Mouse (Mus musculus) hindbrain, embryonic 15.5 days (tissue): ENCODE measurements around the gene Nod1. TPM values are rescaled to one million over a fixed set of nuclear protein-coding genes. Genes with fewer than 3 reads are reported as not detected.

Source experiments
- ATAC-seq: fragments of 200-750 bp; cut with Nextera tagmentation; 2 replicates; pipeline ENCODE4 v1.8.0; 2017; ENCODE audit warnings: low read depth, moderate number of reproducible peaks, moderate TSS enrichment; ENCODE audit not compliant: low FRiP score
- H3K27ac ChIP-seq: fragments of 300-500 bp; sonication (generic); replicated peaks from 2 replicates; pipeline ENCODE4 v1.5.1; 2015; ENCODE audit warnings: mild to moderate bottlenecking, inconsistent platforms
- H3K27me3 ChIP-seq: fragments of 300-500 bp; sonication (generic); 2 replicates; pipeline ENCODE4 v1.6.1; 2015; ENCODE audit warnings: control low read depth, inconsistent platforms
- H3K36me3 ChIP-seq: fragments of 300-500 bp; sonication (generic); 2 replicates; pipeline ENCODE4 v1.6.1; 2015; ENCODE audit warnings: control low read depth, inconsistent platforms
- H3K4me1 ChIP-seq: fragments of 300-500 bp; sonication (generic); replicated peaks from 2 replicates; pipeline ENCODE4 v1.6.1; 2015; ENCODE audit warnings: control low read depth, inconsistent platforms
- H3K4me2 ChIP-seq: fragments of 300-500 bp; sonication (generic); 2 replicates; pipeline ENCODE4 v1.6.1; 2015; ENCODE audit warnings: moderate library complexity, mild to moderate bottlenecking, inconsistent platforms
- H3K4me3 ChIP-seq: fragments of 300-500 bp; sonication (generic); 2 replicates; pipeline ENCODE4 v1.5.1; 2015; ENCODE audit warnings: mild to moderate bottlenecking, inconsistent platforms
- H3K9ac ChIP-seq: fragments of 300-500 bp; sonication (generic); 2 replicates; pipeline ENCODE4 v1.6.1; 2015; ENCODE audit warnings: inconsistent platforms
- H3K9me3 ChIP-seq: fragments of 300-500 bp; sonication (generic); 2 replicates; pipeline ENCODE4 v1.6.1; 2016; ENCODE audit warnings: control low read depth, inconsistent platforms
- WGBS: fragments of 180-500 bp; shearing (Covaris S2); methylation state at CpG from one replicate; pipeline ENCODE4 v1.1.7; 2015; 5-methylcytosine and 5-hydroxymethylcytosine counted together
- polyA plus RNA-seq: library from polyadenylated mRNA; unstranded; fragments of >200 nt; fragmentation: Nextera tagmentation; extraction: Ambion mirVana; gene quantifications from 2 replicates; pipeline ENCODE4 v1.2.1, GENCODE M21; 2015

Gene Nod1
- polyA plus RNA-seq, 1 experiment from 2014 or later, result 3.9 TPM

DNA sequence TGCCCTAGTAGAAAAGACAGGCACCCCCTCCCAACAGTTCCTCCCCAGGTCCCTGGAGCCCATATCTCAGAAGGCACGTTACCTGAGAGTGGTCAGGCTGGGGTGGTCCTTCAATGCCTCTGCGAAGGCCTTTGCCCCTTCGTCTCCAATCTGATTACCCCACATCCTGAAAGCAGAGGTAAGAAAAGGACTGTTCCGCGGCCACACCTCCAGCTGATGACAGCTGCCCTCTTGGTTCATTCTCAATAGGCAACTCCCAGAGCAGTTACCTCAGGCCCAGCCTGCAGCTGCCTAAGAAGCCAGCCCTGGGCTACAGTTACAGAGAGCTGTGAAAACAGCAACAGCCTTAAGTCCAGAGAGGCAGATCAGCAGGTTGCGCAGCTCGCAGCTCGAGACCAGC lies 38.1 kb downstream of the Nod1 start:
- no peak overlapping the region for H3K27ac ChIP-seq
- no peak for ATAC-seq
- no peak overlapping the region for H3K9ac ChIP-seq
- no peaks in the 10 kb centered on the region for H3K27me3 ChIP-seq
- no peak overlapping the region for H3K4me3 ChIP-seq
- no peaks in the 10 kb centered on the region for H3K9me3 ChIP-seq
- H3K36me3 ChIP-seq, result no peaks in the 10 kb centered on the region
- no peaks in the 10 kb centered on the region for H3K4me1 ChIP-seq
- no peak overlapping the region for H3K4me2 ChIP-seq
- WGBS, result 94% methylated on average over 8 of the region's 8 CpGs

DNA sequence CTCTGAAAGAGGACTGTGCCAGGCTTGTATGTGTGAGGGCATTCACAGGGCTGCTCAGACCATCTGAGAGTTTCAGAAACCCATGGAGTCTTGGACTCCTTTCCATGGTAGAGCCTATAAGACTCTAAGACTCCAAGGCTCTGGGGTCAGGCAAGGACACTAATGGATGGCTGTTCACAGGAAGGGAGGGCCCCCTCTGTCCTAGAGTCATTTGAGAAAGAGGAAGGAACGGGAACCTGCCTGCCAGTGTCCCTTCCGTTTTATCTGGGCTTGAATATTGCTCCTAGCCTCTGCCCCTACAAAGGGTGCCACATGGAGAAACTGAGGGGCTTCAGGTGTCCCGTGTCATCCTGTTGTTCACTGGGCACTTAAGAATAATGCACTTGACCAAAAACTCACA lies 38.5 kb downstream of the Nod1 start:
- Histone ChIP-seq H3K4me3 (no peak overlapping the region), H3K27me3 (no peaks in the 10 kb centered on the region), H3K27ac (no peak overlapping the region), H3K36me3 (no peaks in the 10 kb centered on the region), H3K9ac (no peak overlapping the region), H3K4me2 (no peak overlapping the region), H3K9me3 (no peaks in the 10 kb centered on the region), H3K4me1 (no peaks in the 10 kb centered on the region)
- ATAC-seq, result no peak
- WGBS, result 83% methylated on average over 3 of the region's 3 CpGs

DNA sequence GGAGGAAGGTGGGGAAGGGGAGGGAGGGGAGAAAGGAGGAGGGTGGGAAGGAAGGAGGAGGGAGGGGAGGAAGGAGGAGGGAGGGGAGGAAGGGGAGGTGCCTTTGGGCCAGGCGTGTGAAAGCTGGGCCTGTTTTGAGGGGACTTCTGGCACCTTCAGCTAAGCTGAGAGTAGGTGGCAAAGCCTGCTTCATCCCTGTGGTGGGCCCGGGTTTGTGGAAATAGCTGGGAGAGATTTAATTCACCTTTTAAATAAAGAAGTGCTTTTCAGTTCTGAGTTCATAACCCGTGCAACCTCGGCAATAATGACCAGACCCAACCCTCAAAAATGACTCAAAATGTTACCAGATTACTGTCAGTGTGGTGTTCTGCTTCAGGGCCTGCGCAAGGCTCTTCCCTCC lies 39.2 kb downstream of the Nod1 start:
- Histone ChIP-seq H3K9ac (no peak overlapping the region), H3K27ac (no peak overlapping the region), H3K4me1 (no peaks in the 10 kb centered on the region), H3K27me3 (no peaks in the 10 kb centered on the region), H3K9me3 (no peaks in the 10 kb centered on the region), H3K4me2 (no peak overlapping the region), H3K4me3 (no peak overlapping the region), H3K36me3 (no peaks in the 10 kb centered on the region)
- WGBS, result 86% methylated on average over 5 of the region's 5 CpGs
- ATAC-seq, result no peak

- no peak overlapping the region for H3K9ac ChIP-seq
- no peaks in the 10 kb centered on the region for H3K27me3 ChIP-seq
- no peaks in the 10 kb centered on the region for H3K36me3 ChIP-seq
- no peaks in the 10 kb centered on the region for H3K9me3 ChIP-seq
- no peak overlapping the region for H3K4me2 ChIP-seq
- no peak overlapping the region for H3K4me3 ChIP-seq
- H3K4me1 ChIP-seq, result no peaks in the 10 kb centered on the region
- 94% methylated on average over 12 of the region's 12 CpGs for WGBS
- no peak for ATAC-seq
- no peak overlapping the region for H3K27ac ChIP-seq
Measured at GRCm38 (mm10) chr6:54932526-54932925, 39.9 kb downstream of the Nod1 start.

DNA sequence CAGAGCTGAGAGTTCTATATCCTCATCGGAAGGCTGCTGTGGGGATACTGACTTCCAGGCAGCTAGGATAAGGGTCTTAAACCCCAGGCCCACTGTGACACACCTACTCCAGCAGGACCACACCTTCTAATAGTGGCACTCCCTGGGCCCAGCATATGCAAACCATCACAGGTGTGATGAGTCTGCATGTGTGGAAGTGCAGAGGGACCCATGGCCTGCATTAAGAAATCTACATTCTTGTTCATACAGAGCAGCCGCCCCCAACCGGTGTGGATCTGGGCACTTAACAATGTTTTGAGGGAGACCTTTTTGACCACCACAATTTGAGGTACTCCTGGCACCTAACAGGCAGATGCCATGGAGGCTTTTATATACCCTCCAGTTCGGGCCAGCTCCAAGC lies 40.8 kb downstream of the Nod1 start:
- Histone ChIP-seq H3K9ac (no peak overlapping the region), H3K4me2 (no peak overlapping the region), H3K27ac (no peak overlapping the region), H3K9me3 (no peaks in the 10 kb centered on the region), H3K27me3 (no peaks in the 10 kb centered on the region), H3K4me1 (no peaks in the 10 kb centered on the region), H3K36me3 (no peaks in the 10 kb centered on the region), H3K4me3 (no peak overlapping the region)
- 94% methylated on average over 4 of the region's 4 CpGs for WGBS
- no peak for ATAC-seq

- H3K4me1 ChIP-seq, result no peaks in the 10 kb centered on the region
Measured at GRCm38 (mm10) chr6:54927946-54928345, 44.5 kb downstream of the Nod1 start.

GRCm38 (mm10) chr6:54926899-54927298 lies 45.5 kb downstream of the Nod1 start:
- 75% methylated on average over 2 of the region's 2 CpGs for WGBS
- H3K27me3 ChIP-seq, result no peaks in the 10 kb centered on the region
- H3K9ac ChIP-seq, result no peak overlapping the region
- ATAC-seq, result no peak
- H3K36me3 ChIP-seq, result no peaks in the 10 kb centered on the region
- H3K4me3 ChIP-seq, result no peak overlapping the region
- no peak overlapping the region for H3K4me2 ChIP-seq
- no peak overlapping the region for H3K27ac ChIP-seq
- H3K9me3 ChIP-seq, result no peaks in the 10 kb centered on the region
- no peaks in the 10 kb centered on the region for H3K4me1 ChIP-seq

More at GRCm38 (mm10) chr6:54927946-54928345, 44.5 kb downstream of the Nod1 start:
- Histone ChIP-seq H3K27me3 (no peaks in the 10 kb centered on the region), H3K9ac (no peak overlapping the region), H3K27ac (no peak overlapping the region), H3K9me3 (no peaks in the 10 kb centered on the region), H3K36me3 (no peaks in the 10 kb centered on the region), H3K4me3 (no peak overlapping the region), H3K4me2 (no peak overlapping the region)
- 89% methylated on average over 6 of the region's 6 CpGs for whole genome bisulfite sequencing
- no peak for ATAC-seq

DNA sequence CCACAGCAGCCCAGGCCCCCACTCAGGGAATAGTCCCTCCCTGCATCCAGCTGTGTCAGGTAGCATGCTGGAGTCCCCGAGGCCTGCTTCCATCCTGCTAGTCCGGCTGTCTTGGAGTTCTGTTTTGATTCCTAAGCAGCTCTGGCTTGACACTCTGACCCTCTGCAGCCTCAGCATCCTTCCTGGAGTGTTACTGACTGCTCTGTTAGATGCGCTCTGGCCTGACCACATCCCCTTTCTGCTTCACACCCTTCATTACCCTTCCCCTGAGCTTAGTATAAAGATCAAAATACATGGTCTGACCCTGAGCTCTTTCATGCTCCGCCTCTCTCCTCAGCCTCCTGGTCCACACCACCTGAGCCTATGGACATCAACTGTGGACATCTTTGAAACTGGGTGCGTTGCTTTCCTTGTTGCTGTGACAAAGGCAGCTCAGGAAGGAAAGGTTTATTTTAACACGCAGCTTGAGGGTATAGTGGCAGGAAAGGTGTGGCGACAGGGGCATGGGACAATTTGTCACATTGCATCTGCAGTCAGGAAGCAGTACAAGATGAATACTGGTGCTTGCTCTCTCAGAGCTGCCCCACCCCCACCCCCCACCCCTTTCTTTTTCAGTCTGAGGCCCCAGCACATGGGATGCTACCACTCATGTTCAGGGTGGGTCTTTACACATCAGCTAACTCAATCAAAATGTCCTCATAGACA lies 46.5 kb downstream of the Nod1 start:
- no peak overlapping the region for H3K4me2 ChIP-seq
- no peaks in the 10 kb centered on the region for H3K4me1 ChIP-seq
- no peaks in the 10 kb centered on the region for H3K36me3 ChIP-seq
- H3K9ac ChIP-seq, result no peak overlapping the region
- no peak for ATAC-seq
- H3K9me3 ChIP-seq, result no peaks in the 10 kb centered on the region
- no peak overlapping the region for H3K27ac ChIP-seq
- H3K27me3 ChIP-seq, result no peaks in the 10 kb centered on the region
- 76% methylated on average over 7 of the region's 7 CpGs for WGBS
- H3K4me3 ChIP-seq, result no peak overlapping the region

- Histone ChIP-seq H3K27me3 (no peaks in the 10 kb centered on the region), H3K9ac (no peak overlapping the region), H3K36me3 (no peaks in the 10 kb centered on the region), H3K27ac (no peak overlapping the region), H3K9me3 (no peaks in the 10 kb centered on the region), H3K4me1 (no peaks in the 10 kb centered on the region), H3K4me3 (no peak overlapping the region), H3K4me2 (no peak overlapping the region)
- 92% methylated on average over 16 of the region's 16 CpGs for WGBS
- no peak for ATAC-seq
Measured at GRCm38 (mm10) chr6:54924538-54924937, 47.9 kb downstream of the Nod1 start.

DNA sequence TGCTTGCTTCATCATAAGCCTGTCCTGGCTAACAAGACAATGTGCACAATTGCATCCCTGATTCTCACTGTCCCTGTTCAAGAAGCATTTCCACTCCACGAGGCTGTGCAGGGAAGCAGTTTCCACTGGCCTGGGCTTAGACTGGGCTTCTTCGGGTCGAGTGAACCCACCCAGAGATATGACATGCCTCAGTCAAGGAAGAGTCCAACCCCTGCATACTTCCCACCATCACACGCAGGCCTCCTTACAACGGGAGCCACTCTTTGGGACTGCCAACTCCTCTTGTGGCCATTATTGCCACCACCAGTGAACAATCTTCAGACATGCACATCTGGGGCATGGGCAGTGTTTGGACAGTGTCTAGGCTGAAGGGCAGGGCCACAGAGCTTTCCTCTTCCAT lies 53.9 kb downstream of the Nod1 start:
- Histone ChIP-seq H3K4me1 (no peaks in the 10 kb centered on the region), H3K27ac (no peak overlapping the region), H3K4me2 (no peak overlapping the region), H3K27me3 (no peaks in the 10 kb centered on the region), H3K9ac (no peak overlapping the region), H3K36me3 (no peaks in the 10 kb centered on the region), H3K4me3 (no peak overlapping the region), H3K9me3 (no peaks in the 10 kb centered on the region)
- 91% methylated on average over 5 of the region's 5 CpGs for WGBS
- no peak for ATAC-seq

- Histone ChIP-seq H3K36me3 (no peaks in the 10 kb centered on the region), H3K4me3 (no peak overlapping the region), H3K4me1 (no peaks in the 10 kb centered on the region), H3K27me3 (no peaks in the 10 kb centered on the region), H3K9ac (no peak overlapping the region), H3K4me2 (no peak overlapping the region), H3K27ac (no peak overlapping the region), H3K9me3 (no peaks in the 10 kb centered on the region)
- no peak for ATAC-seq
- WGBS, result 39% methylated on average over 4 of the region's 4 CpGs
Measured at GRCm38 (mm10) chr6:54917523-54917922, 54.9 kb downstream of the Nod1 start.

- Histone ChIP-seq H3K36me3 (no peaks in the 10 kb centered on the region), H3K27me3 (no peaks in the 10 kb centered on the region), H3K9ac (no peak overlapping the region), H3K4me2 (no peak overlapping the region), H3K4me3 (no peak overlapping the region), H3K27ac (no peak overlapping the region), H3K4me1 (no peaks in the 10 kb centered on the region), H3K9me3 (no peaks in the 10 kb centered on the region)
- no peak for ATAC-seq
- WGBS, result 70% methylated on average over 4 of the region's 4 CpGs
Measured at GRCm38 (mm10) chr6:54916941-54917340, 55.5 kb downstream of the Nod1 start.

GRCm38 (mm10) chr6:54916163-54916562 lies 56.2 kb downstream of the Nod1 start:
- H3K4me2 ChIP-seq, result no peak overlapping the region
- no peaks in the 10 kb centered on the region for H3K27me3 ChIP-seq
- no peaks in the 10 kb centered on the region for H3K36me3 ChIP-seq
- no peak overlapping the region for H3K4me3 ChIP-seq
- 71% methylated on average over 4 of the region's 4 CpGs for WGBS
- no peaks in the 10 kb centered on the region for H3K9me3 ChIP-seq
- H3K27ac ChIP-seq, result no peak overlapping the region
- no peaks in the 10 kb centered on the region for H3K4me1 ChIP-seq
- no peak overlapping the region for H3K9ac ChIP-seq
- ATAC-seq, result no peak
